Mouse (Mus musculus) gastrocnemius, adult 8-10 months (tissue): ENCODE results near the gene Prrc2b. TPM values are rescaled to one million over a fixed set of nuclear protein-coding genes. Genes with fewer than 3 reads are reported as not detected.

Experiments
- DNase-seq, 2 experiments: peaks; one replicate each; pipeline ENCODE4 v3.0.0; 2022; ENCODE audit warnings: low spot score in 2 of 2
- microRNA-seq: library from miRNA; unstranded; fragments of <30 nt; microRNA quantifications from one replicate; pipeline ENCODE4 v1.2.0, GENCODE M21; 2022
- total RNA-seq, 4 experiments: library from RNA; stranded (reverse); gene quantifications; 2 replicates each; pipeline ENCODE4 v1.2.4; 2022

Gene Prrc2b
- total RNA-seq, 4 experiments from 2014 or later, result 81.0 to 90.8 (median 85.9) TPM

GRCm38 (mm10) chr2:32275823-32276222 is 124.9 kb downstream of the Prrc2b start:
- no peak for DNase-seq

DNA sequence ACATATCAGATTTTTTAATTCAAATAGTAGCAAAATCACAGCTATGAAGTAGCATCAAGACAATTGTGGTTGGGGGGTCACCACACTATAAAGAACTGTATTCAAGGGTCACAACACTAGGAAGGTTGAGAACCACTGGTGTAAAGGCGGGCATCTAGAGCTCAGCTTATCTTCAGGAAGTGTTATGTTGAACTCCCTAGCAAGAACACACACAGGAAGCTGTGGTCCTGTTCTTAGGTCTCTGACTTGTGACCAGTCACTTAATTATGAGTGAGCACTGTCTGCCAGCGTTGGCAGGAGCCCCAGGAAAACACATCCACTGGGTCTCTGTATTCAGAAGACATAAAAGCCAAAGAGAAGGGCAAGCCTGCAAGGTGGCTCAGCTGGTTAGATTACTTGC is 131.4 kb downstream of the Prrc2b start:
- no peak for DNase-seq

GRCm38 (mm10) chr2:32282727-32283126 is 131.8 kb downstream of the Prrc2b start:
- peak in 1 of 2 experiments; percentile 50 for DNase-seq

- DNase-seq, result no peak
These were observed 133.1 kb downstream of the Prrc2b start for GRCm38 (mm10) chr2:32283986-32284385.

Small RNA genes within 50 kb of the gene (microRNA-seq; reads per million reads assigned to microRNA genes)
- not detected for gene Gm27805

Other genes with a start within 250 kb of the Prrc2b start
- 1 to 10 TPM; 1.3 to 3.7 (median 2.3) TPM for gene Aif1l, start 200.9 kb upstream of the Prrc2b start, total RNA-seq
- 10 to 100 TPM; 16.0 to 20.5 (median 18.3) TPM for gene Nup214, start 176.6 kb upstream of the Prrc2b start, total RNA-seq
- 10 to 100 TPM; 10.8 to 17.5 (median 14.9) TPM for gene Fam78a, start 66.2 kb upstream of the Prrc2b start, total RNA-seq
- 100 to 1,000 TPM in 3 of 4 experiments, 10 to 100 TPM in 1; 99.5 to 130 (median 113) TPM for gene Plpp7, start 55.6 kb upstream of the Prrc2b start, total RNA-seq
- gene Pomt1, start 85.5 kb downstream of the Prrc2b start, total RNA-seq, result 10 to 100 TPM in 3 of 4 experiments, 1 to 10 TPM in 1; 10.0 to 12.5 (median 11.9) TPM
- gene Uck1, start 109.1 kb downstream of the Prrc2b start, total RNA-seq, result 10 to 100 TPM; 10.1 to 10.9 (median 10.7) TPM
- gene Golga2, start 136.3 kb downstream of the Prrc2b start, total RNA-seq, result 10 to 100 TPM; 50.1 to 62.3 (median 53.8) TPM
- 100 to 1,000 TPM; 137 to 150 (median 140) TPM for gene Swi5, start 137.0 kb downstream of the Prrc2b start, total RNA-seq
- gene Ciz1, start 201.2 kb downstream of the Prrc2b start, total RNA-seq, result 10 to 100 TPM; 18.3 to 28.1 (median 25.8) TPM
- gene Dnm1, start 202.3 kb downstream of the Prrc2b start, total RNA-seq, result 1 to 10 TPM; 2.6 to 5.9 (median 3.9) TPM
- gene 1110008P14Rik, start 230.9 kb downstream of the Prrc2b start, total RNA-seq, result 10 to 100 TPM; 40.1 to 46.1 (median 42.3) TPM
- gene Lcn2, start 237.2 kb downstream of the Prrc2b start, total RNA-seq, result 1 to 10 TPM in 1 of 4 experiments, under 1 TPM in 1, not detected in 2; 0.65 to 1.9 TPM
- 10 to 100 TPM; 33.8 to 40.1 (median 36.1) TPM for gene Ptges2, start 244.8 kb downstream of the Prrc2b start, total RNA-seq